Mouse (Mus musculus) hindbrain, embryonic 12.5 days (tissue): ENCODE results near the gene Txndc15. TPM values are rescaled to one million over a fixed set of nuclear protein-coding genes. Genes with fewer than 3 reads are reported as not detected.

Source experiments
- ATAC-seq: fragments of 200-750 bp; cut with Nextera tagmentation; 2 replicates; pipeline ENCODE4 v1.8.0; 2017; ENCODE audit warnings: moderate TSS enrichment; ENCODE audit not compliant: low FRiP score
- H3K27ac ChIP-seq: fragments of 300-500 bp; sonication (generic); 2 replicates; pipeline ENCODE4 v1.5.1; 2016; ENCODE audit warnings: mild to moderate bottlenecking
- H3K27me3 ChIP-seq: fragments of 300-500 bp; sonication (generic); 2 replicates; pipeline ENCODE4 v1.6.1; 2016; ENCODE audit warnings: mild to moderate bottlenecking
- H3K36me3 ChIP-seq: fragments of 300-500 bp; sonication (generic); 2 replicates; pipeline ENCODE4 v1.6.1; 2016; ENCODE audit warnings: mild to moderate bottlenecking
- H3K4me1 ChIP-seq: fragments of 300-500 bp; sonication (generic); 2 replicates; pipeline ENCODE4 v1.6.1; 2016
- H3K4me2 ChIP-seq: fragments of 300-500 bp; sonication (generic); replicated peaks from 2 replicates; pipeline ENCODE4 v1.6.1; 2016; ENCODE audit warnings: mild to moderate bottlenecking
- H3K4me3 ChIP-seq: fragments of 300-500 bp; sonication (generic); 2 replicates; pipeline ENCODE4 v1.5.1; 2016; ENCODE audit warnings: mild to moderate bottlenecking
- H3K9ac ChIP-seq: fragments of 300-500 bp; sonication (generic); 2 replicates; pipeline ENCODE4 v1.6.1; 2016; ENCODE audit warnings: mild to moderate bottlenecking, moderate library complexity
- H3K9me3 ChIP-seq: fragments of 300-500 bp; sonication (generic); replicated peaks from 2 replicates; pipeline ENCODE4 v1.6.1; 2016; ENCODE audit warnings: mild to moderate bottlenecking
- WGBS: fragments of 180-500 bp; shearing (Covaris S2); methylation state at CpG from one replicate; pipeline ENCODE4 v1.1.7; 2016; 5-methylcytosine and 5-hydroxymethylcytosine counted together
- polyA plus RNA-seq: library from polyadenylated mRNA; unstranded; fragments of >200 nt; fragmentation: Nextera tagmentation; extraction: Ambion mirVana; gene quantifications from 2 replicates; pipeline ENCODE4 v1.2.1, GENCODE M21; 2016

Gene Txndc15
- polyA plus RNA-seq, 1 experiment from 2014 or later = 105 TPM

- H3K4me3 ChIP-seq = no peak overlapping the region
- H3K9me3 ChIP-seq = no peaks in the 10 kb centered on the region; the same call in 1 of the 2 replicates
- H3K4me2 ChIP-seq = no peak overlapping the region
- no peak overlapping the region for H3K9ac ChIP-seq
- H3K4me1 ChIP-seq = no peaks in the 10 kb centered on the region
- peaks cover 48% of the 10 kb centered on the region for H3K36me3 ChIP-seq
- ATAC-seq = no peak
- H3K27me3 ChIP-seq = no peaks in the 10 kb centered on the region
- WGBS = 85% methylated on average over 4 of the region's 4 CpGs
- no peak overlapping the region for H3K27ac ChIP-seq
Observed at GRCm38 (mm10) chr13:55704301-55704700, 10.1 kb upstream of the Txndc15 start.

GRCm38 (mm10) chr13:55712846-55713245 lies 1.6 kb upstream of the Txndc15 start:
- ATAC-seq = no peak
- no peak overlapping the region for H3K27ac ChIP-seq
- peaks cover 3% of the 10 kb centered on the region; the same call in 1 of the 2 replicates for H3K36me3 ChIP-seq
- H3K4me1 ChIP-seq = peaks cover 15% of the 10 kb centered on the region
- no peak overlapping the region for H3K4me3 ChIP-seq
- WGBS = 97% methylated on average over 3 of the region's 3 CpGs
- no peaks in the 10 kb centered on the region for H3K27me3 ChIP-seq
- no peak overlapping the region for H3K9ac ChIP-seq
- H3K9me3 ChIP-seq = no peaks in the 10 kb centered on the region
- no peak overlapping the region for H3K4me2 ChIP-seq

DNA sequence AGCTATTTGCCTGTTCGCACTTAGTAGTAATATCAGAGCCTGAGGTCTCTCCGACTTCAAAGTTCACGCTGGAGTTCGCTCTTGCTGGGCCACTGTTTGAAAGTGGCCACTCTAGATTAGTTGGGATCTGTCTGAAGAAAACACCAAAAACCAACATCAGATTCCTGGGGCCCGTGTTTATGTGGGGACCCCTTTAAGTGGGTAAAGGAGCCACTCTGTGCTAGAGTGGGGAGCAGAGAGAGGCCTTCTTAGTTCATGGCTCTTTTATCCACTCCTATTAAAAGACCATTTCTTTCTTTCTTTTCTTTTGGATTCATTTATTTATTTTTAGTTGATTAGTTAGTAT lies 690 bp downstream of the Txndc15 start:
- 0 out of 2 replicates have a peak, but pooled peaks have one; percentile 18 for ATAC-seq
- no peaks in the 10 kb centered on the region for H3K27me3 ChIP-seq
- peak overlapping the region; percentile 64 for H3K4me2 ChIP-seq
- peak overlapping the region; percentile 95 for H3K9ac ChIP-seq
- peaks cover 15% of the 10 kb centered on the region for H3K4me1 ChIP-seq
- H3K9me3 ChIP-seq = no peaks in the 10 kb centered on the region
- peaks cover 26% of the 10 kb centered on the region for H3K36me3 ChIP-seq
- WGBS = 13% methylated on average over 5 of the region's 5 CpGs
- H3K4me3 ChIP-seq = peak overlapping the region; percentile 95
- peak overlapping the region; percentile 94 for H3K27ac ChIP-seq

GRCm38 (mm10) chr13:55715908-55716510 lies 1.6 kb downstream of the Txndc15 start:
- peaks cover 15% of the 10 kb centered on the region for H3K4me1 ChIP-seq
- H3K27me3 ChIP-seq = no peaks in the 10 kb centered on the region
- peaks cover 32% of the 10 kb centered on the region for H3K36me3 ChIP-seq
- no peaks in the 10 kb centered on the region for H3K9me3 ChIP-seq
- ATAC-seq = no peak
- peak overlapping the region; percentile 64 for H3K4me2 ChIP-seq
- WGBS = 89% methylated on average over 7 of the region's 7 CpGs
- no peak overlapping the region for H3K4me3 ChIP-seq
- no peak overlapping the region for H3K9ac ChIP-seq
- H3K27ac ChIP-seq = no peak overlapping the region

DNA sequence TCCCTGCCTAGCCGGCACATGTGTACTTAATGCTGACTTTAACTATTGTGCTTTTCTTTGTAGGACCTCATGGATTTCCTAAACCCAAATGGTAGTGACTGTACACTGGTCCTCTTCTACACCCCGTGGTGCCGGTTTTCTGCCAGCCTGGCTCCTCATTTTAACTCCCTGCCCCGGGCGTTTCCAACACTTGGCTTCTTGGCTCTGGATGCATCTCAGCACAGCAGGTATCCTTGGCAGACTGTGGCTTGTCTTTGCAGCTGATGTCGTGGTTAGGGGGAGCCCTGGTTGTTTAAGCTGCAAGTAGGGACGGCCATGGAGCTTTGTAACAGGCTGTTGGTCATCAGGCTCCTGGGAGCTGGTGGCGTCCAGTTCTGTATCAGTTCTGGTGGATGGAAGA lies 7.1 kb downstream of the Txndc15 start:
- Histone ChIP-seq H3K4me3 (no peak overlapping the region), H3K4me2 (no peak overlapping the region), H3K9ac (no peak overlapping the region), H3K4me1 (peaks cover 7% of the 10 kb centered on the region), H3K9me3 (no peaks in the 10 kb centered on the region), H3K27ac (no peak overlapping the region), H3K27me3 (no peaks in the 10 kb centered on the region), H3K36me3 (peaks cover 57% of the 10 kb centered on the region)
- no peak for ATAC-seq
- 72% methylated on average over 8 of the region's 8 CpGs for WGBS

GRCm38 (mm10) chr13:55721995-55722394 lies 7.5 kb downstream of the Txndc15 start:
- 92% methylated on average over 2 of the region's 2 CpGs for WGBS
- Histone ChIP-seq H3K27ac (no peak overlapping the region), H3K4me3 (no peak overlapping the region), H3K4me1 (peaks cover 2% of the 10 kb centered on the region), H3K4me2 (no peak overlapping the region), H3K27me3 (no peaks in the 10 kb centered on the region), H3K9me3 (no peaks in the 10 kb centered on the region), H3K36me3 (peaks cover 57% of the 10 kb centered on the region), H3K9ac (no peak overlapping the region)
- no peak for ATAC-seq

DNA sequence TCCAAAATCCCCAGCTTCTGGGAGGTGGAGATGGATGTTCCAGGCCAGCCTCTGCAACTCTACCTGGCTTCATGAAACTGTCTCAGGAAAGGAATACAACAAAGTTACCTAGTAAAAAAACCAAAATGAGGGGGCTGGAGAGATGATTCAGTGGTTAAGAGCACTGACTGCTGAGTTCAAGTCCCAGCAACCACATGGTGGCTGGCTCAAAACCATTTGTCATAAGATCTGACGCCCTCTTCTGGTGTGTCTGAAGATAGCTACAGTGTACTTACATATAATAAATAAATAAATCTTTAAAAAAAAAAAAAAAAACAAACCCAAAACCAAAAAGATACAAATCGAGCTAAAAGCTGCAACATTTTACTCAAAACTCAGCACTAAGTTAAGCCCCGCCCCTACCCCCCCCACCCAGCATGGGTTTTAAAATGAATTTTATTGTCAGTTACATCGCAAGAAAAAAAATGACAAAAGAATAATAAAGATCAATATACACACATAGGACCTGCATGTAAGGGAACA lies 12.2 kb downstream of the Txndc15 start:
- WGBS = 6% methylated on average over 4 of the region's 4 CpGs
- Histone ChIP-seq H3K27ac (peak overlapping the region; percentile 96), H3K4me2 (peak overlapping the region; percentile 63), H3K27me3 (no peaks in the 10 kb centered on the region), H3K4me3 (peak overlapping the region; percentile 59), H3K9me3 (no peaks in the 10 kb centered on the region), H3K36me3 (peaks cover 19% of the 10 kb centered on the region), H3K4me1 (no peaks in the 10 kb centered on the region), H3K9ac (peak overlapping the region; percentile 75)
- ATAC-seq = no peak

- no peaks in the 10 kb centered on the region for H3K4me1 ChIP-seq
- H3K9me3 ChIP-seq = no peaks in the 10 kb centered on the region
- H3K27ac ChIP-seq = peak within 1 kb of the TSS; percentile 96
- under 1% methylated on average over 54 of the region's 73 CpGs for WGBS
- peak within 1 kb of the TSS; percentile 59 for H3K4me3 ChIP-seq
- H3K9ac ChIP-seq = peak within 1 kb of the TSS; percentile 75
- H3K4me2 ChIP-seq = peak within 1 kb of the TSS; percentile 63
- ATAC-seq = peak; percentile 87
- peaks cover 14% of the 10 kb centered on the region for H3K36me3 ChIP-seq
- no peaks in the 10 kb centered on the region for H3K27me3 ChIP-seq
Observed at GRCm38 (mm10) chr13:55727120-55727838, 12.8 kb downstream of the Txndc15 start, which contains the start of gene Pcbd2. Pcbd2 (plus strand) TSS chr13:55727368.

DNA sequence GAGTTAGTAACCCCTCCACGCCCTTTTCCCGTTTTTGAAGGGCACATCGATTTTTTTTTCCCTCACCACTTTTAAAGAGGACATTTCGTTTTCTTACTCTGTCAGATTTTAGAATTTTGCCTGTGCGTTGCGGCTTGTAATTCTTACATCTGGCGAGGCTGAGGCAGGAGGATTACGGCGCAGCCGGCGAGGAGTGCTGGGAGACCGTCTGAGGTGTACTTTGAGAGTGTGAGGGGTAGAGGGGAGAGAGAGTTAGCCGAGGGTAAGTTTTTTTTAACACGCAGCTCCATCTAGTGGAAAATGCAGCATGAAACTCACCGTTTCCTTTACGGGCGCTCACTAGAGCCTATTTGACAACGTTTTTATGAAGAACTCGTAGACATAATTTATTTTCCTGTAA lies 13.4 kb downstream of the Txndc15 start:
- no peaks in the 10 kb centered on the region for H3K4me1 ChIP-seq
- H3K4me3 ChIP-seq = peak overlapping the region; percentile 59
- H3K9ac ChIP-seq = peak overlapping the region; percentile 75; the same call in 1 of the 2 replicates
- no peaks in the 10 kb centered on the region for H3K27me3 ChIP-seq
- H3K27ac ChIP-seq = peak overlapping the region; percentile 96
- ATAC-seq = peak; percentile 78
- H3K36me3 ChIP-seq = peaks cover 14% of the 10 kb centered on the region
- WGBS = 5% methylated on average over 19 of the region's 19 CpGs
- H3K9me3 ChIP-seq = no peaks in the 10 kb centered on the region
- H3K4me2 ChIP-seq = peak overlapping the region; percentile 63

DNA sequence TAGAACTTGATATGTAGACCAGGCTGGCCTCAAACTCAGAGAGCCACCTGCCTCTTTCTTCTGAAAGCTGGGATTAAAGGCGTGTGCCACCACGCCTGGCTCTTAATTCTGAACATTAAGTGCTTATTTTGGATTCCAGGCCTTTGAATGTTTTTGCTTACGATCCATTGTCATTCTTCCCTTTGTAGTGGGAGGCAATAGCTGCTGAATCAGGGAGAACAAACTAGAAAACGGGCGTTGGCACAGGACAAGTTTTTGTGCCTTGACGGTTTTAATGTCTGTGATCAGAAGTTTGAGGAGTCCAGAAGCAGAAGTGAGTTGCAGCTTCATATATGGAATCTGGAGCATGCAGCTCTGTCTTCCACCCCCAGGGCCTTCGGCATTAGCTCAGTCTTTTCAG lies 16.3 kb downstream of the Txndc15 start:
- Histone ChIP-seq H3K36me3 (no peaks in the 10 kb centered on the region), H3K9ac (no peak overlapping the region), H3K27me3 (no peaks in the 10 kb centered on the region), H3K4me1 (no peaks in the 10 kb centered on the region), H3K27ac (no peak overlapping the region), H3K9me3 (no peaks in the 10 kb centered on the region), H3K4me3 (no peak overlapping the region), H3K4me2 (no peak overlapping the region)
- WGBS = 90% methylated on average over 7 of the region's 7 CpGs
- ATAC-seq = no peak

DNA sequence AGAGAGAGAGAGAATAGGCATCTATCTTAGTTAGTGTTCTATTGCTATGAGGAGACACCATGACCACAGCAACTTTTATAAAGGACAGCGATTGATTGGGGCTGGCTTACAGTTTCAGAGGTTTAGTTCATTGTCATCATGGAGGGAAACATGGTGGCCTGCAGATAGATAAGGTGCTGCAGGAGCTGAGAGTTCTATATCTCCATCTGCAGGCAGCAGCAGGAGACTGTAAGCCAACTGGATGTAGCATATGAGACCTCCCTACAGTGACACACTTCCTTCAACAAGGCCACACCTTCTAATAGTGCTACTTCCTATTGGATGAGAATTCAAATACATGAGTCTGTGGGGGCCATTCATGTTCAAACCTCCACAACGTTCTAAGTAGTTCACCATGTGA lies 17.7 kb downstream of the Txndc15 start:
- no peaks in the 10 kb centered on the region for H3K9me3 ChIP-seq
- no peak overlapping the region for H3K4me2 ChIP-seq
- no peak overlapping the region for H3K9ac ChIP-seq
- H3K4me3 ChIP-seq = no peak overlapping the region
- WGBS = 87% methylated on average over 2 of the region's 2 CpGs
- no peak overlapping the region for H3K27ac ChIP-seq
- ATAC-seq = no peak
- no peaks in the 10 kb centered on the region for H3K27me3 ChIP-seq
- H3K36me3 ChIP-seq = no peaks in the 10 kb centered on the region
- H3K4me1 ChIP-seq = no peaks in the 10 kb centered on the region

DNA sequence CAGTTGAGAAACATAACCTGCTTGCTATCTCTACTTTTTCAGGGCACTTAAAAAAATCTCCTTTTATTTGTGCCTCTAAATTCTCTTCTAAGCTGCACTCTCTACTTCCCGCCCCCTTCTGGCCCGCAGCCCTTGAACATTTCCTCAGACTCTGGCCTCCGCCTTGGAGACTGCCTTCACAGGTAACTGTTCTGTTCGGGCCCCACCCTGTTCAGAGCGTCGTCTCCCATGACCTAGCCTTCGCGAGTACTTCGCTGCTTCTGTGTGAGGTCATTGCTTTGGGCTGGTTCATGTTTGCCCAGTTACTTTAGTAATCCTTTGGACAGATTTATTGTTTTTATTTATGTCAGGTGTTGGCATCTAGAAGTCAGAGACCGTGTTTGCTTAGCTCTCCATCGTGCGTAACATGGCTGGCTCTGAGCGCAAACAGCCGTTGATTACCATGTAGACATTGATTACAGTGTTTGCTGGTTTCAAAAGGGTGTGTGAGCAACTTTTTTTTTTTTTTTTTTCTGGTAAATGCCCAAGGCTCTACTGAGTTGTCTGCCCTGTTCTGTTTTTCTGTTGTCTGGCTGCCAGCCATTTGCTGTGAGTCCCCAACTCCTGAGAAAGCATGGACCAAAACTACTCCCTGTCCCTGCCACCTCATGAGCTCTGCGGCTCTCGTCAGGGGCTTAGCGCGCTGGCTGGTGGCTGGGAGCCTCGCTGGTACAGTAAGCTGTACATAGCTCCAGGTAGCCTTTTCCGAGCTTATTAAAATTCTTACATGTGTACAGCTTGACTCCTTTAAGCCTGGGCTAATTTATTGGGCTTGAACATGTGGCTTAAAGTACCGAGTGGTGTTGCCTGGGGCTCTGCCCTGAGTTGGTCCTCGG lies 19.4 kb downstream of the Txndc15 start:
- Histone ChIP-seq H3K9me3 (no peaks in the 10 kb centered on the region), H3K4me3 (no peak overlapping the region), H3K4me2 (no peak overlapping the region), H3K9ac (no peak overlapping the region), H3K36me3 (no peaks in the 10 kb centered on the region), H3K27me3 (no peaks in the 10 kb centered on the region), H3K4me1 (no peaks in the 10 kb centered on the region), H3K27ac (no peak overlapping the region)
- no peak for ATAC-seq
- 88% methylated on average over 22 of the region's 22 CpGs for WGBS
